Mouse (Mus musculus) gastrocnemius, postnatal 36 days (tissue): ENCODE results near the gene Spred3. TPM values are rescaled to one million over a fixed set of nuclear protein-coding genes. Genes with fewer than 3 reads are reported as not detected.
A peak's percentile ranks its signal among the peaks of the same experiment; 100 is the strongest.
"Not testable (repeated sequence)": the region's sequence is repeated elsewhere in the genome, so short reads cannot be mapped to it uniquely, and the experiment has no call there.

Experiments
- DNase-seq, 2 experiments: peaks; one replicate each; pipeline ENCODE4 v3.0.0; 2022
- intact Hi-C: fragments of 180-260 bp; cut with DNase I; formaldehyde crosslinking; loops from one replicate; pipeline ENCODE4 v1.15.1; 2025
- total RNA-seq, 2 experiments: library from RNA; stranded (reverse); gene quantifications; 2 replicates each; pipeline ENCODE4 v1.2.3; 2021

The Spred3 gene
- total RNA-seq, 2 experiments from 2014 or later: 0.59 to 1.2 TPM

GRCm38 (mm10) chr7:29169231-29170065, 763 bp downstream of the Spred3 start:
- peak; percentile 73 to 74 for DNase-seq
- intact Hi-C loops: no loop called here

- no peak for DNase-seq
- intact Hi-C loops: no loop called here
Measured at GRCm38 (mm10) chr7:29168791-29169230, 1.4 kb downstream of the Spred3 start.

GRCm38 (mm10) chr7:29168121-29168695, 2.0 kb downstream of the Spred3 start:
- intact Hi-C loops: no loop called here
- DNase-seq: no peak

- intact Hi-C loops: no loop called here
Measured at GRCm38 (mm10) chr7:29167656-29168055, 2.6 kb downstream of the Spred3 start.

GRCm38 (mm10) chr7:29162750-29163525, 7.3 kb downstream of the Spred3 start:
- intact Hi-C loops: no loop called here
- DNase-seq: no peak

More at GRCm38 (mm10) chr7:29167656-29168055, 2.6 kb downstream of the Spred3 start:
- DNase-seq: no peak

- intact Hi-C loops: no loop called here
Measured at GRCm38 (mm10) chr7:29162294-29162693, 7.9 kb downstream of the Spred3 start.

GRCm38 (mm10) chr7:29158264-29158663, 11.9 kb downstream of the Spred3 start:
- intact Hi-C loops: no loop called here
- DNase-seq: no peak

More at GRCm38 (mm10) chr7:29162294-29162693, 7.9 kb downstream of the Spred3 start:
- no peak for DNase-seq

GRCm38 (mm10) chr7:29155838-29156782, 14.1 kb downstream of the Spred3 start, which contains the start of gene Fam98c:
Fam98c (minus strand) TSS chr7:29156234.
- intact Hi-C loops: no loop called here
- DNase-seq: peak; percentile 74 to 77

- intact Hi-C loops: no loop called here
- DNase-seq: peak; percentile 83 to 87
Measured at GRCm38 (mm10) chr7:29155196-29155837, 14.9 kb downstream of the Spred3 start.

- DNase-seq: no peak
- intact Hi-C loops: no loop called here
Measured at GRCm38 (mm10) chr7:29154018-29154720, 16.0 kb downstream of the Spred3 start.

GRCm38 (mm10) chr7:29151486-29151885, 18.7 kb downstream of the Spred3 start:
- no peak for DNase-seq
- intact Hi-C loops: no loop called here

- no peak for DNase-seq
- intact Hi-C loops: no loop called here
Measured at GRCm38 (mm10) chr7:29148771-29149170, 21.4 kb downstream of the Spred3 start.

- DNase-seq: no peak
- intact Hi-C loops: no loop called here
Measured at GRCm38 (mm10) chr7:29146625-29147367, 23.4 kb downstream of the Spred3 start.

GRCm38 (mm10) chr7:29144006-29144405, 26.2 kb downstream of the Spred3 start:
- intact Hi-C loops: no loop called here
- no peak for DNase-seq

GRCm38 (mm10) chr7:29141416-29141815, 28.8 kb downstream of the Spred3 start:
- DNase-seq: no peak
- intact Hi-C loops: no loop called here

- DNase-seq, intact Hi-C loops: not testable (repeated sequence)
Measured at GRCm38 (mm10) chr7:29139237-29139636, 31.0 kb downstream of the Spred3 start.

GRCm38 (mm10) chr7:29137429-29137828, 32.8 kb downstream of the Spred3 start:
- no peak for DNase-seq
- intact Hi-C loops: no loop called here
